Mouse (Mus musculus) retina, embryonic 14.5 days (tissue): ENCODE results near the gene Gpn2.

Experiments
- DNase-seq: peaks from one replicate; pipeline ENCODE4 v3.0.0-alpha.2; 2015; ENCODE audit warnings: low spot score

Gpn2 gene

DNA sequence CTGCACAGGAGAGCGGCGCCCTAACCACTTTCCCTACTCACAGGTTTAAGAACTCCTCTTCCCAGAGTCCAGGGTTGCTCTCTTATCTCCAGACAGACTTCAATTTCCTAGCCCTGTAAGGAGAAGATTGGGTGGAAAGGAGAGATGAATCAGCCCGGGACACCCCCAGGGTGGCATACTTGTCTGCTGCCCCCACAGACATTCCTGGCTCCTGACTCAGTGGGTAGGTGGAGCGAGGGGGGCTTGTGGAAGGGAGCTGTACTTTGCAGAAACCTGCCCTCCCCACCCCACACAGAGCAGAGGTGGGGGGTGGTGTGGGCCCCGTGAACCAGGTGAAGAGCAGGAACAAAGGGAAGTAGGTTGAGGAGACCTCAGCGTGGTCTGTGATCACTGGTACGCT lies 11.4 kb downstream of the Gpn2 start:
- DNase-seq: no peak

- DNase-seq: no peak
Measured at GRCm38 (mm10) chr4:133596084-133596483, 11.9 kb downstream of the Gpn2 start.

- no peak for DNase-seq
Measured at GRCm38 (mm10) chr4:133598616-133599015, 14.5 kb downstream of the Gpn2 start.

DNA sequence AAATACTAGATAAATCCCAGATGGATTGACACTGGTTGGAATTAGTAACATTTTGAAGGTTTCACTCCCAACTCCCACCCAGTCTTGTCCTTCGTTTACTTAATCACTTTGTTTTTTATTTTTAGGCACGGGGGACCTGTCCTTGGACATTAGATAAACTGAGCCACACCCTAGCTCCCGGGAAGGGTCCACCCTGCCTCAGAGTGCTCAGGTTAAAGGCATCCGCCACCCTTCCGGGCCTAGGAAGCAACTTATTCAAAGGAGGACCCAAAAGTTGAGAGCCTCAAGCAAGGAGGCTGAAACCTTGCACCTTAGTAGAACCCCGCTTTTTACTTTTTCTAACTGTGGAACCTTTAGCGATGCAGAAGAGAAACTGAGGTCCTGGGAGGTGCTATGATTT lies 15.0 kb downstream of the Gpn2 start:
- DNase-seq: no peak

GRCm38 (mm10) chr4:133599571-133600073 lies 15.5 kb downstream of the Gpn2 start:
- DNase-seq: peak; percentile 81

GRCm38 (mm10) chr4:133600306-133600705 lies 16.1 kb downstream of the Gpn2 start:
- no peak for DNase-seq

DNA sequence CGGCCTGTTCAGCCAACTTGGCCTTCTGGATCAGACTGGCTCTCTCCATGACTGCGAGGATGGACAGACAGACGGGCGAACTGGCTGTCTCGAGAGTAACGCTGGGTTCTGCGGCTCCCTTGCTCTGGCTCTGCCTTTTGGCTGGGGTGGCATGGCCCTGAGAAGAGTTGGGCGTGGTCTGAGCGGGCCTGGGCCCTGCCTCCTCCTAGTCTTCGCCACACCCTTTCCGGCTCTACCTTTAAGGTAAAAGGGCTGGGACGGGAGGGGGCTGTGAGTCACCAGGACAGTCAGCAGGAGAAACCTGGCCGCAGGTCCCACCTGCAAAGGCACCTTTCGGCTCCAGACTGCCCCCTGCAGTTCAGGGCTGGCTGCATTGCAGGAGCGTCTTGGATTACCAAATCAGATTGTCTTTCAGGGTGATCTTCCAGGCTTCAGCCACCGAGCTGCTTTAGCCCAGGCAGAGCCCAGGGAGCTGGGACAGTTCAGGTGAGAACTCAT lies 17.6 kb downstream of the Gpn2 start, which contains the start of gene Sfn:
Gene Sfn, minus strand, starts transcription at position 448 of the 498 bp plus-strand sequence.
- DNase-seq: peak; percentile 42

- no peak for DNase-seq
Measured at GRCm38 (mm10) chr4:133603056-133603455, 18.9 kb downstream of the Gpn2 start.

DNA sequence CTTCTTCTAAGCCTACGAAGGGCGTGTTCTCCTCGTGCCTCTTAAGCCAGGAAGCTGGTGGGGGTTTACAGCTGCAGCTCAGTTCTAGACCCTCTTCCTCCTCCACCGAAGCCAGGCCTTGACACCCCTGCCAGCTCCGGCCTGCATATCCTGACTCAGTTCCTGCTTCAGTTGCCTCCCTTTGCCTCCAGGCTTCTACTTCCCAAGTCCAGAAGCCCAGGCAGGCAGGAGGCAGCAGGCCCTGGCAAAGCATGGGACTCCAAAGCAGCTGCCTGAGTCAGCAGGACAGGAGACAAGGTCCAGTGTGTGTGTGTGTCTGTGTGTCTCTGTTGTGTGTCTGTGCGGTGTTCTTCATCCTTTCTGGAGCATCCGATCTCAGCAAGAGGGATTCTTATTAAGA lies 20.0 kb downstream of the Gpn2 start:
- no peak for DNase-seq

DNA sequence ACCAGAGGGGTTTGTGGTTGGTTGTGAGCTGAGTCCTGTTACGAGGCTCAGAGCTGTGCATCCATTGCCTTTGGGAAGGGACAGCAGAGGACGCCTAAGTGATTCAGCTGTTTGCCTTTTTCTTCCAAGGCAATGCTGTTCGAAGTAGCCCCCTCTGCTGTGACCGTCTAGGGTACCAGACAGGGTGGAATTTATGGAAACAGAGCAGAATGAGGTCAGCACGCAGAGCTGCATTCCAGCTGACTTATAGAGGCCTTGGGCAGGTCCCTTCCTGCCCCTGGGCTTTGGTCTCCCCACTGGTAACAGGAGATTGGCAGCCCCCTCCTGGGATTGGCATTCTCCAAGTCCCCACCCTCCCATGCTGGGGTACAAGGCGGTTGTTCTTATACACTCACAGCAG lies 20.7 kb downstream of the Gpn2 start:
- DNase-seq: no peak

DNA sequence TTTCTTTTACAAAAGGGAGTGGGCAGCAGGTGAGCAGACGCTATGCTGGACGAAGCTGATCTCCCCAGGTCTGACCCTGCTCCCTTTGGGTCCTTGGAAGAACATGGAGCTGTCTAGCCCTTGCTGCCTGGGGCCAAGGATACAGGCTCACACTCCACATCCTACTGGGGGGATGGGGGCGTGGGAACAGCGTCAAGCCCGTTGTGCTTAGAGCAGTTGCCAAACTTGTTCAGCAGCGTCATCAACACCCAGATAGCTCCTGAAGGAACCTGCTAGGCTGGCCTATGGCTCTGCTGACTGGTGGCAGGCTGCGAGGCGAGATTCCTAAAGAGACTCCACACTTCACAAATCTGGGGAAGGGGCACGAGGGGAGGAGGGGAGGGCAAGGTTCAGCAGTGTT lies 21.2 kb downstream of the Gpn2 start:
- no peak for DNase-seq

GRCm38 (mm10) chr4:133607284-133607683 lies 23.1 kb downstream of the Gpn2 start:
- no peak for DNase-seq

DNA sequence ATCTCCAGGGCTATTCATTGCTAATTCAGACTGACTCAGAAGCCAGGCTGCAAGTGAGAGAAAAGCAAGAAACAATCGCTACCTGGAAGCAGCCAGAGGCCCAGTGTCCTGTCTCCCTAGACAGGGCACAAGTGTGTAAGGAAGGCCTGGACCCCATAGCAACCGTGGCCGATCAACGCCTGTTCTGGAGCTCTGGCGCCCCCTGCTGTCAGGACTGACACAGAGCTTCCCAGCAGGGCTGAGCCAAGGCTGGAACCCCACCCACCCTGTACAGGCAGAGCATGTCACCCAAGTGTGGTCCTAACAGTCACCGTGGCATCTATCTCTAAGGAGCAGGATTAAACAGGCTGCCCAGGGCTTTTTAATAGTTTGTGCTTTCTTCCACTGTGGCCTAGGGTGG lies 25.6 kb downstream of the Gpn2 start:
- DNase-seq: peak; percentile 83

GRCm38 (mm10) chr4:133611815-133612214 lies 27.7 kb downstream of the Gpn2 start:
- no peak for DNase-seq

GRCm38 (mm10) chr4:133612416-133612815 lies 28.3 kb downstream of the Gpn2 start:
- no peak for DNase-seq

DNA sequence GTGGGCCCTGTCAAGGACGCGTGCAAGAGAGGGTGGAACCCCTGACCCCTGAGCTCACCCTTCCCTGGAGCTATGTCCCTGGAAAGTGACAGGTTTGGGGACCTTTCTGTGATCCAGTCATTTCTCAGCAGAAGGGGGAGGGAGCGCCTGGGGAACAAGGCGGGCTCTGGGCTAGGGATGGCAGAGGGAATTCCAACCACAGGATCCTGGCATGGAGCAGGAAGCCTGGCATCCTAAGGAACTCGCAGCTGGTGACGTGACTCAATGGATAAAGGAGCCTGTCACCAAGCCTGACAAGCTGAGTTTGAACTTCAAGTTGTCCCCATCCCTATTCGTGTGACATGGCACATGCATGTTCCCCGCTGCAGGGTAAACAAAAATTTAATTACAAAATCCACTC lies 28.9 kb downstream of the Gpn2 start:
- no peak for DNase-seq

DNA sequence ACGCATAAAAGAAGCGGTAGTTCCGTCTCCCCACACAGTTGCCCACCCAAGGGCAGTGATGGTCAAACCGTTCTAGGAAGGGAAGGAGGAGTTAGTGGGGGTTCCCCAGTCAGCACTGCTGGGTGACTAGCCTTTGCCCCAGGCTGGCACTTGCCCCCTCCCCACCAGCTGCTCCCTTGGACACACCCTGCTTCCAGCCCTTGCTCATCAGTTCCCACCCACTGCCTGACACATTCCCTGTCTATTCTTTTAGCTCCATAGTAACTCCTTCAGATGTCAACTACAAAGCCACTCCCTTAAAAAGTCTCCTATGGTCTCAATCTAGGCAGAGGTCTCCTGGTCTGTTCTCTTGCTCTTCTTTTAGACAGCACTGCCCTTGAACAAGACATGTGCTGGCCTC lies 29.7 kb downstream of the Gpn2 start:
- no peak for DNase-seq

DNA sequence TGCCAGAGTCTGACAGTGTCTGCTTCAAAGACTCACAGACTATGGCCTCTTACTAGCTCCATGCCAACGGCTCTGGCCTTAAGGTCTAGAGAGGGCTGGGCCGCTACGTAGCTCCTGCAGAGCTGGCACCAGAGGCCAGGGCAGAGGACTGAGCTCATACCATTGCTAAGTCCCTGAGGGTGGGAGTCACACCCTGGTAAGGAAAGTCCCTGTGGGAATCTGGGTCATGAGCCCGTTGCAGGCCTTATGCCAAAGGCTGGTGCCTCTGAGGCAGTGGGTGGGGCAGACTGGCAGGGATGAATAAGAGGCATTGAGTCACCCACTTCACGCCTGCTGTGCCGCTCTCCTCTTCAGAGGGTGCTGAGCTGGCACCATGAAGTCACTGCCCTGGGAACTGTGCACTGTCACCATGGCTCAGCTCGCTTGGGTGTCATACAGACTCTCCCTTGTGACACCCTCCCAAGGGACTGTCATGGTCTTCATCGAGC lies 30.2 kb downstream of the Gpn2 start:
- no peak for DNase-seq

GRCm38 (mm10) chr4:133615416-133615815 lies 31.3 kb downstream of the Gpn2 start:
- DNase-seq: no peak

DNA sequence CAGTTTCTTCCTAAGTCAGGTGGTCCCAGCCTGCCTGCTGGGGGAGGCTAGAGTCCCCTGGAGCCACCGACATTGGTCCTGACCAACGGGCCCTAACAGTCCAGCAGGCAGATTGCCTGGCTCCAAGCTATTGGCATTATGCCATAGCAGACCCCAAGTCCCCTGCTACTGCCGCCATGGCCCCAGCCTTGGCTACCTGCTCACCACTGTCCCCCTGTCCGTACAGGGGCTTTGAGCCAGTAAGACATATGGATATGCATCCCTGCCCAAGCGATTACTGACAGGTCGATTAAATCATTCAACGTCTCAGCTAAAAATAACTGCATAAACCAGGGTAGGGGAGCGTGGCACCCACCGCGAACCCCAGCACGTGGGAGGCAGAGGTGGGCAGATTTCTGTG lies 33.8 kb downstream of the Gpn2 start:
- no peak for DNase-seq

- no peak for DNase-seq
Measured at GRCm38 (mm10) chr4:133619473-133620136, 35.4 kb downstream of the Gpn2 start.

- DNase-seq: no peak
Measured at GRCm38 (mm10) chr4:133620668-133621067, 36.5 kb downstream of the Gpn2 start.

GRCm38 (mm10) chr4:133622161-133622695 lies 38.1 kb downstream of the Gpn2 start:
- no peak for DNase-seq

- DNase-seq: no peak
Measured at GRCm38 (mm10) chr4:133624830-133625229, 40.7 kb downstream of the Gpn2 start.
